Mouse (Mus musculus) MEL (cell line): ENCODE measurements around the gene Cd151. TPM values are rescaled to one million over a fixed set of nuclear protein-coding genes. Genes with fewer than 3 reads are reported as not detected.

Experiments
- DNase-seq: peaks from one replicate; pipeline ENCODE4 v3.0.0; 2011; ENCODE audit warnings: low read depth, low spot score
- H3K27ac ChIP-seq: 2 replicates; pipeline ENCODE4 v1.5.1; 2012; ENCODE audit warnings: low read depth, mild to moderate bottlenecking, control low read depth, low read length, moderate library complexity; ENCODE audit not compliant: control insufficient read depth
- H3K27me3 ChIP-seq, 2 experiments: fragments of 150-350 bp in 1 of 2; sonication (generic) in 1 of 2; 2 replicates each; pipeline ENCODE4 v1.6.1; 2012; ENCODE audit warnings: low read length in 2 of 2, mild to moderate bottlenecking in 2 of 2, improper control_type of control experiment in 1 of 2, moderate library complexity in 1 of 2; ENCODE audit not compliant: insufficient read depth in 2 of 2, control insufficient read depth in 1 of 2
- H3K36me3 ChIP-seq, 2 experiments: 2 replicates each; pipeline ENCODE4 v1.6.1; 2012 to 2014; ENCODE audit warnings: low read length in 2 of 2, improper control_type of control experiment in 1 of 2, inconsistent platforms in 1 of 2, mild to moderate bottlenecking in 1 of 2; ENCODE audit not compliant: insufficient read depth in 2 of 2, control insufficient read depth in 1 of 2
- H3K4me1 ChIP-seq, 2 experiments: fragments of 150-350 bp in 1 of 2; sonication (generic) in 1 of 2; 2 replicates each; pipeline ENCODE4 v1.6.1; 2012; ENCODE audit warnings: low read length in 2 of 2, improper control_type of control experiment in 1 of 2, mild to moderate bottlenecking in 1 of 2; ENCODE audit not compliant: insufficient read depth in 2 of 2, control insufficient read depth in 1 of 2
- H3K4me3 ChIP-seq, 2 experiments: fragments of 150-350 bp in 1 of 2; sonication (generic) in 1 of 2; 2 replicates each; pipeline ENCODE4 v1.5.1; 2012; ENCODE audit warnings: low read depth in 2 of 2, low read length in 2 of 2, mild to moderate bottlenecking in 2 of 2, moderate library complexity in 2 of 2, control low read depth in 1 of 2, improper control_type of control experiment in 1 of 2; ENCODE audit not compliant: control insufficient read depth in 1 of 2, insufficient read depth in 1 of 2
- H3K79me2 ChIP-seq: 2 replicates; pipeline ENCODE4 v1.6.1; 2012; ENCODE audit warnings: mild to moderate bottlenecking, low read length, moderate library complexity; ENCODE audit not compliant: control insufficient read depth, poor library complexity, insufficient read depth
- H3K9ac ChIP-seq: 2 replicates; pipeline ENCODE4 v1.6.1; 2012; ENCODE audit warnings: low read depth, mild to moderate bottlenecking, control low read depth, low read length, moderate library complexity; ENCODE audit not compliant: control insufficient read depth, poor library complexity, severe bottlenecking
- H3K9me3 ChIP-seq: fragments of 150-350 bp; sonication (generic); replicated peaks from 2 replicates; pipeline ENCODE4 v1.6.1; 2012; ENCODE audit warnings: mild to moderate bottlenecking, low read length, improper control_type of control experiment, moderate library complexity; ENCODE audit not compliant: insufficient read depth
- CHD1 ChIP-seq: IDR thresholded peaks from 2 replicates; pipeline ENCODE4 v1.6.1; 2012; ENCODE audit warnings: low read depth, mild to moderate bottlenecking, inconsistent platforms, low read length, improper control_type of control experiment
- CHD2 ChIP-seq: IDR thresholded peaks from 2 replicates; pipeline ENCODE4 v1.6.1; 2011; ENCODE audit warnings: low read length, improper control_type of control experiment
- CTCF ChIP-seq, 3 experiments: IDR thresholded peaks in 2 of 3; conservative IDR thresholded peaks in 1 of 3; 2 replicates each; pipeline ENCODE4 v1.5.1; 2011 to 2012; ENCODE audit warnings: low read length in 3 of 3, low read depth in 2 of 3, mild to moderate bottlenecking in 2 of 3, improper control_type of control experiment in 1 of 3, inconsistent platforms in 1 of 3, mixed read lengths in 1 of 3, moderate library complexity in 1 of 3; ENCODE audit not compliant: control insufficient read depth in 1 of 3, insufficient read depth in 1 of 3, poor library complexity in 1 of 3, severe bottlenecking in 1 of 3
- E2F4 ChIP-seq: IDR thresholded peaks from 2 replicates; pipeline ENCODE4 v1.6.1; 2011; ENCODE audit warnings: low read depth, low read length, improper control_type of control experiment, borderline replicate concordance
- ELF1 ChIP-seq: IDR thresholded peaks from 2 replicates; pipeline ENCODE4 v1.6.1; 2014; ENCODE audit warnings: low read depth, mild to moderate bottlenecking, inconsistent platforms, low read length, improper control_type of control experiment, moderate library complexity
- ETS1 ChIP-seq: IDR thresholded peaks from 2 replicates; pipeline ENCODE4 v1.6.1; 2012; ENCODE audit warnings: low read depth, mild to moderate bottlenecking, inconsistent platforms, low read length, improper control_type of control experiment, moderate library complexity
- GABPA ChIP-seq: IDR thresholded peaks from 2 replicates; pipeline ENCODE4 v1.6.1; 2012; ENCODE audit warnings: low read depth, mild to moderate bottlenecking, inconsistent platforms, low read length, improper control_type of control experiment, moderate library complexity
- HCFC1 ChIP-seq: IDR thresholded peaks from 2 replicates; pipeline ENCODE4 v1.6.1; 2012; ENCODE audit warnings: low read depth, mild to moderate bottlenecking, inconsistent platforms, low read length, improper control_type of control experiment, moderate library complexity
- KAT2A ChIP-seq: conservative IDR thresholded peaks from 2 replicates; pipeline ENCODE4 v1.6.1; 2012; ENCODE audit warnings: low read depth, low read length, improper control_type of control experiment, inconsistent platforms
- MAFK ChIP-seq: IDR thresholded peaks from 2 replicates; pipeline ENCODE4 v1.6.1; 2011; ENCODE audit warnings: low read depth, mild to moderate bottlenecking, low read length, improper control_type of control experiment, borderline replicate concordance
- MAX ChIP-seq: IDR thresholded peaks from 2 replicates; pipeline ENCODE4 v1.6.1; 2011; ENCODE audit warnings: low read length, improper control_type of control experiment
- MAZ ChIP-seq: IDR thresholded peaks from 2 replicates; pipeline ENCODE4 v1.6.1; 2012; ENCODE audit warnings: low read depth, mild to moderate bottlenecking, inconsistent platforms, low read length, improper control_type of control experiment
- MXI1 ChIP-seq: IDR thresholded peaks from 2 replicates; pipeline ENCODE4 v1.6.1; 2011; ENCODE audit warnings: mild to moderate bottlenecking, low read depth, low read length, improper control_type of control experiment
- MYB ChIP-seq: IDR thresholded peaks from 2 replicates; pipeline ENCODE4 v1.6.1; 2011; ENCODE audit warnings: mild to moderate bottlenecking, low read depth, low read length, improper control_type of control experiment
- NRF1 ChIP-seq: IDR thresholded peaks from 2 replicates; pipeline ENCODE4 v1.6.1; 2014; ENCODE audit warnings: low read depth, mild to moderate bottlenecking, inconsistent platforms, low read length, improper control_type of control experiment, moderate library complexity; ENCODE audit not compliant: poor library complexity, insufficient read depth, severe bottlenecking
- POLR2AphosphoS2 ChIP-seq: IDR thresholded peaks from 2 replicates; pipeline ENCODE4 v1.6.1; 2011; ENCODE audit warnings: low read length, improper control_type of control experiment
- POLR2AphosphoS5 ChIP-seq: IDR thresholded peaks from 2 replicates; pipeline ENCODE4 v1.6.1; 2012; ENCODE audit warnings: low read depth, borderline replicate concordance, mild to moderate bottlenecking, inconsistent platforms, low read length, moderate library complexity, mixed read lengths
- RCOR1 ChIP-seq: IDR thresholded peaks from 2 replicates; pipeline ENCODE4 v1.6.1; 2012; ENCODE audit warnings: low read depth, mild to moderate bottlenecking, inconsistent platforms, low read length, improper control_type of control experiment
- SIN3A ChIP-seq: IDR thresholded peaks from 2 replicates; pipeline ENCODE4 v1.6.1; 2012; ENCODE audit warnings: low read length, improper control_type of control experiment, inconsistent platforms
- TBP ChIP-seq: IDR thresholded peaks from 2 replicates; pipeline ENCODE4 v1.8.0; 2011; ENCODE audit warnings: low read depth, low read length, improper control_type of control experiment
- TCF12 ChIP-seq: IDR thresholded peaks from 2 replicates; pipeline ENCODE4 v1.6.1; 2014; ENCODE audit warnings: low read depth, mild to moderate bottlenecking, inconsistent platforms, low read length, improper control_type of control experiment, moderate library complexity
- UBTF ChIP-seq: IDR thresholded peaks from 2 replicates; pipeline ENCODE4 v1.6.1; 2012; ENCODE audit warnings: low read depth, mild to moderate bottlenecking, inconsistent platforms, low read length, improper control_type of control experiment, moderate library complexity, borderline replicate concordance; ENCODE audit not compliant: insufficient read depth
- USF1 ChIP-seq: IDR thresholded peaks from 2 replicates; pipeline ENCODE4 v1.6.1; 2014; ENCODE audit warnings: low read depth, mild to moderate bottlenecking, inconsistent platforms, low read length, improper control_type of control experiment, moderate library complexity
- ZKSCAN1 ChIP-seq: IDR thresholded peaks from 2 replicates; pipeline ENCODE4 v1.6.1; 2012; ENCODE audit warnings: low read depth, mild to moderate bottlenecking, inconsistent platforms, low read length, improper control_type of control experiment, moderate library complexity
- polyA plus RNA-seq, 2 experiments: library from polyadenylated mRNA; stranded (reverse) in 1 of 2; unstranded in 1 of 2; fragments of >175 nt in 1 of 2; fragments of >200 nt in 1 of 2; gene quantifications; 2 replicates each; pipeline versions ENCODE4 v1.2.1 to v1.2.4; 2012; ENCODE audit warnings: low replicate concordance in 2 of 2, low read depth in 1 of 2; ENCODE audit not compliant: insufficient read length in 2 of 2, insufficient read depth in 1 of 2, missing spikeins in 1 of 2
- total RNA-seq: library from RNA; depleted of rRNA; stranded (reverse); fragments of 300-350 nt; gene quantifications from 2 replicates; pipeline ENCODE4 v1.2.3, GENCODE M21; 2012

Cd151 gene
- total and polyA plus RNA-seq, 3 experiments, result 40.6 to 86.6 TPM; not detected in 1

DNA sequence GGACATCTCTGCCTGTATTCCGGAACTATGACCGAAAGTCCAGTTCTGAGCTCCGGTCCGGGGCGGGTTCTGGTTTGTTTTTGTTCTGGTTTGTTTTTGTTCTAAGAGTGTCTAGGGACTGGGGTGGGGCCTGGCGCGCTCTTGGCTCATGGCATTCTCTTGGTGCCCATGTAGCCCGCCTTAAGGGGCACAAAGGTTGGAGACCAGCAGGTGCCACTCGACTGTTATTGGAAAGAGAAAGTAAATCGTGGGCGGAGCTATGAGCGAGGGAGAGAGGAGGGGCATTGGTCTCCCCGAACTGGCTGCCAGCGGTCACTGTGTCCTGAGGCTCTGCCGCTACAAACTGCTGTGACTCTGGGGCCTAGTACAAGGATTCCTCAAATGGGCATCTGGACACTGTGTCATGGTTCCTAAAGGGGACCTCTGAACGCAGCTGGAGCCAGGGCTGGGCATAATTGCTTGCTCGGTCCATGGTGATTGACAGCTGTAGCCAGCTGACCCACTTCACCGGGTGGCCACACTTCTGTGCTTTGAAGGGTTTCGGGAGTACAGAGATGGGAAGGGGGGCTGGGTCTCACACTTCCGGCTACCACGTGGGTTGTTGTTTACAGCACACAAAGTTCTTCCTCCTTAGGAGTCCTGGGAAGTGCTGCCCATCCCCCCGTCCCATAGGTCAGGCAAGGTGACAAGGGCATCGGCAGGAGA, 11.4 kb upstream of the Cd151 start (continued):
- TF ChIP-seq MYB, result no peak
- TF ChIP-seq MAZ, result no peak
- TF ChIP-seq NRF1, result no peak
- TF ChIP-seq TBP, result no peak
- TF ChIP-seq MAFK, result no peak
- TF ChIP-seq SIN3A, result peak; percentile 90
- no peak for TF ChIP-seq TCF12
- no peak for TF ChIP-seq CHD1
- no peak for TF ChIP-seq GABPA
- peak; percentile 93 for TF ChIP-seq MXI1
- no peak for TF ChIP-seq UBTF
- TF ChIP-seq ELF1, result no peak; the same call in 1 of the 2 replicates

DNA sequence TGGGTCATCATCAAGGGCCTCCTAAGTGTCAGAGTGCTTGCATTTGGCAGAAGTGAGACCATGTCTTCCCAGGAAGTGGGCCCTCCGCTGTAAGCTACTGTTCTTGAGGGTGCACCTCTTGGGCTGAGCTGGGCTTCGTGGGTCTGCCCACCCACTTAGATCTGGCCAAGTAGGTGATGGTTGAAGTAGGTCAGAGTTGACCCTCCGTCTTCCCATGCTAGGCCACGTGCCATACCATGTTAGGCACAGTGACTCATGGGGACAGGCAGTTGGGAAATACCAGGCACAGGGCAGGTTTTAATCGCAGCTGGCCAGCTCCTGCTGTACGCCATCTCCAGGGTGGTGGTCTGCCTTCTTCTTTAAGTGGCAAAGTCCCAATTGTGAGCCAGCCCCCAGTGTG, 10.5 kb upstream of the Cd151 start:
- Histone ChIP-seq H3K9ac (no peak overlapping the region), H3K36me3 (no peaks in the 10 kb centered on the region), H3K27ac (no peak overlapping the region), H3K4me1 (peaks cover 0 to 6% of the 10 kb centered on the region in 2 experiments; a peak in 1 of 4 replicates), H3K4me3 (no peak overlapping the region), H3K9me3 (no peaks in the 10 kb centered on the region), H3K79me2 (no peaks in the 10 kb centered on the region; the same call in 1 of the 2 replicates), H3K27me3 (no peaks in the 10 kb centered on the region)
- TF ChIP-seq E2F4 (no peak), UBTF (no peak), TCF12 (no peak), MAX (no peak), KAT2A (no peak), MYB (no peak), POLR2AphosphoS2 (no peak), CTCF (IDR thresholded peaks at IDR 0.05 in 2 of 3, conservative IDR thresholded peaks at IDR 0.05 in 1 of 3; ENCODE audit: control insufficient read depth in 1 of 3, insufficient read depth in 1 of 3, low read depth in 2 of 3, low read length in 3 of 3, poor library complexity in 1 of 3, severe bottlenecking in 1 of 3) (no peak), CHD2 (no peak), ETS1 (no peak), GABPA (no peak), POLR2AphosphoS5 (no peak), HCFC1 (no peak), USF1 (no peak), RCOR1 (no peak), SIN3A (no peak), ZKSCAN1 (no peak)
- no peak for DNase-seq
